Mouse (Mus musculus) kidney, adult 9 months (tissue): ENCODE data around the gene Prkar2b.

ENCODE experiments used
- DNase-seq: peaks from one replicate; pipeline ENCODE4 v3.0.0; 2022

Gene Prkar2b

GRCm38 (mm10) chr12:31912966-31913551 lies 148.0 kb downstream of the Prkar2b start:
- no peak for DNase-seq
